Mouse (Mus musculus): ENCODE results near the gene Dynll2.
"Not testable (repeated sequence)": the region's sequence is repeated elsewhere in the genome, so short reads cannot be mapped to it uniquely, and the experiment has no call there.

Gene Dynll2

DNA sequence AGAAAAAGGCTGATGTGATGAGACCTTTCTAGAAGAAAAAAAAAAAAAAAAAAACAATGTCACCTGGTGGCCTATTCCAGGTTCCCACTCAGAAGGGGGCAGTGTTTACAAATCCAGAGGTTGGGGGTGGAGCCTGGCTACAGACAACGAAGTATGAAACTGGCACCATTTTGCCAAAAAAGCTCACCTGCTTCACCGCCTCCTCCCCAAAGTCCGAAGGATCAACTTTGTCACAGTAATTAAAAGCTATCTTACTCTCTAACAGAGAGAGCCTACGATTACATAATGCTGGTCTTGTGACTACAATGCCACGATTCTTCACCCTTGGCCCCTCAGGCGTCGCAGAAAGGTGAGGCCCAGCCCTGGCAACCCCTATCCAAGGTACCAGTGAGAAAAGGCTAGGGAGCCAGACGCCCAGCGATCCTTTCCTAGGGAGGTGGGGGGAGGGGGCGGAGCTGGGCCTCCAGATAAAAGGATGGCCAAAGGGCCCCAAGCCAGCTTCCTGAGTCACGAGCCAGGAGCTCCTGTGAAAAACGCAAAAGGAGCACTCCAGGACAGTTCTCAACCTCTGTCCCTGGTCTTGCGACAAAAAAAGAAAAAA is 1.1 kb downstream of the Dynll2 start:
- DNase-seq: peak; percentile 95

DNA sequence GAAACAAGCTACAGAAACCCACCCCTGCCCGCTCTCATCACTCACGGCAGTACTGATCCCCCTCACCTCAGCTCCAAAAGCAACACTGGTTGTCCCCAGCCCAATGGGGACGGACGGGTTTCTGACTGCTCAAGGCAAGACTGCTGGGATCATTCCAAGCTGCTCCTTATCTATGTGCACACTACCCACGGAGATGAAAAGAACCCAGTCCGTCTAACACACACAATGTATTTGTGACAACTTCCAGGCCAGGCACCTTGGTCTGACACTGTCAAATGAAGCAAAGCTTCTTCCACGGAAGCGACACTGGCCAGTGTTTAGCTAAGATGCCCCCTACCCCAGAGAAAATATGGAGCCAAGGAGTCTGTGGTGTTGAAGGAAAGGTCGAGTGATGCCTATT is 1.7 kb downstream of the Dynll2 start:
- no peak for DNase-seq

DNA sequence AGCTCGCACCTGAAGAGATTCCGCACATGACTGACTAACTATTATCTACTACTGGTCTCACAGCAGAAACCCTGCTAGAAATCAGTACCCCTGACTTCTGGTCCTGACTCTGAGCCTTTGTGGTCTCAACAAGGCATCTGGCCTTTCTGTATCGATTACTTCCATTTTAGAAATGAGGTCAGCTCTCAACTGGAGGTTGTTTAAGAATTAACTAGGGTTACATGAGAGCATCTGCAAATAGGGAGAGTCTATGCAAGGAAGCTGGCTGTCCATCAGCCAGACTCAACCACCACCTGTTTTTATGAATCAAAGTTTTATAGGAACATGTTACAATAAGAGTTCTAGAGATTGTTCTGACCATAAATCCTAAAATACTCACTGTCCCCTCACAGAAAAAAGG is 2.8 kb downstream of the Dynll2 start:
- peak; percentile 38 for DNase-seq

DNA sequence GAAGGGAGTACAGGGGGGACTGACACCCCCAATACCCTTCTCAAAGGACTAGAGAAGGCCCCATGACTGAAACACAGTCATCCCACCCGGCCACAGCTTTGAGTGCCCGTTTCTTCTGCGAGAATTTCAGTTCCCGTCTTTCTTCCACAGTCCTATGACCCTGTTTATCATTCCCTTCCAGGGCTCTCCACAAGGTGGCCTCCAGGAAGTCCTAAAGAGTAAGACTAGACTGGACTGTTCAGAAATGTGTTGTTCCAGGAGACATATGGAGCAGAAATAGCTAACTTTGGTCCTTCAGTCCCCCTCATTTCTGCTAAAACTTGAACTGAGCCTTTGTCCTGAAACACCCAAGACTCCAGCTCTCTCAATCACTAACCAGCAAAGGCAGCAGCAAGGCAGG is 8.4 kb downstream of the Dynll2 start:
- DNase-seq: no peak

DNA sequence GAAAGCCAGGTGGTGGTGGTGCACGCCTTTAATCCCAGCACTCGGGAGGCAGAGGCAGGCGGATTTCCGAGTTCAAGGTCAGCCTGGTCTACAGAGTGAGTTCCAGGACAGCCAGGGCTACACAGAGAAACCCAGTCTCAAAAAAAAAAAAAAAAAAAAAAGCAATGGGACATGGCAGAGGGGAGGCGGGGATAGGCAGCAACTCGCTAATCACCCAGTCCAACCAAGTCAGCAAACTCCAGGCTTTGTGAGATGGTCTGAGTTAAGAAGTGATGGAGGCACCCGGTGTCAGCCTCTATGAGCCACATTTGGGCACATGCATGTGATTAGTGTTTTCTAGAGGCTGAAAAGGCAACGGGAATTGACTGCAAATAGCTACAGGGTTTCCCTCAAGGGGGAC is 10.3 kb downstream of the Dynll2 start:
- not testable (repeated sequence) for DNase-seq

DNA sequence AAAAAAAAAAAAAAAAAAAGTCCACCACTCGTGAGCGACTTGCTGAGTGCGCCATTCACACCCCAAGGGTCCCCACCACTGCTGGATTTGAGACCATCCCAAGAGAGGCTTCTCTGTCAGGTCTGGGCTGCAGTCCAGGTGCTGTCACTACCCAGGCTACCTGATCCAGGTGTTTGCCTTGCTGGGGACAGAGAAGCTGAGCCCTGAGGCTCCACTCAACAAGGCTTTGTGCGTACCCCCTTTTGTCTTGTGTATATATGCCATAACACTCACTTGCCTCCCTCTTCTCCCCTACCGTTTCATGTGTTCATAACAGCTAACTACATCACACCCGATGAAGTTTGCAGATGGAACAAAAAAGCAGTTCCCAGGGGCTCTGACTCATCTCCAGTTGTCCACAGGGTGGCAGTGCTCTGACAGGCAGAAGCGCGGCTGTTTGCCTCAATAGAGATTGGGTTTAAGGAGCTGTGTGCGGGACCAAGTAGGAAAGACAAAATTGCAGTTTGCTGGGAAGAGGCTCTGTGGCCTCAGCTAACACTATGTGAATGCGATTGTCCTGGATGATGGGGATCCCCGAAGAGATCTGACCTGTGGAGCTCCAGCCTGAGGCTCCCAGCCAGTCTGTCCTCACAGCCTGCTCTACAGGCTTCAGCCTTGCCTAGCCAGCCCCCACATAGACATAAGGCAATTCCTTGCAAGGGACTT is 12.7 kb downstream of the Dynll2 start:
- DNase-seq: peak; percentile 68

DNA sequence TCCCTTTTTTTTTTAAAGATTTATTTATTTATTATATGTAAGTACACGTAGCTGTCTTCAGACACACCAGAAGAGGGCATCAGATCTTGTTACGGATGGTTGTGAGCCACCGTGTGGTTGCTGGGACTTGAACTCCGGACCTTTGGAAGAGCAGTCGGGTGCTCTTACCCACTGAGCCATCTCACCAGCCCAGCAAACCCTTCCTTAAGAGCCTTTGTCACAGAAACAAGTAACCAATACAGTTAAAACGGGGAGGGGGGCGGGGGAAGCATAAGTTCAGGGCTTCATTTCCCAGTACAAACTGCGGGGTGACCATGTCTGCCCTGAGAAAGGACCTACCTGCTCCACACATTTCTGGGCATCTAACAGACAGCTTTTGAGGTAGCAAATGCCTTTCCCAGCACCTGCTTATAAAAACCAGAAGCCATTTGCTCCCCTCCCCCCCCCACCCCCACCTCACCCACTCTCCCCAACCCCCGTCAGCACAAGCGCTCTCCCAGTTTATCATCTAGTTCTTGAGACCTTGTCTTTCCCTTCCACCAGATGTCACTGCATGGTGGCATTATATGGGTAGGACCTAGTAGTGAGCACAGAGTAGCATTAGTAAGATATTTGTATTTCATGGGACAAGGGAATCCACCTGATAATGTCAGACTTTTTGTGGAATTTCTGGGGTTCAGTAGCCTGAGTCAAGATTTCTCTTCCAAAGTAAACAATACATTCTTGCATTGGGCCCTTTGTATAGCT is 13.6 kb downstream of the Dynll2 start:
- DNase-seq: no peak

DNA sequence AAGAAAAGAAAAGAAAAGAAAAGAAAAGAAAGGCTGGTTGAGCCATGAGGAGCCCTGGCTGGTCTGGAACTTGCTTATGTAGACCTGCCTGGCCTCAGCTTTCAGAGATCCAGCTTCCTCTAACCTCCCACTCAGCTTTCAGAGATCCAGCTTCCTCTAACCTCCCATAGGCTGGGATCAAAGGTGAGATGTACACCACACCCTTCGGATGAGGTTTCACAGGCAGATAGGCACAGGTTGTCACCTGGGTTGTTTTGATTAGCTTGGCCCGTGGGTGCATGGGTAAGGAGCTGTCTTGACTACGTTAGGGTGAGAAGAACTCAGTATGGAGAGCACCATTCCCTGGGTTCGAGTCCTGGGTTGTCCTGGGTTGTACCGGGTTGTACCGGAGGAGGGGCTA is 14.5 kb downstream of the Dynll2 start:
- no peak for DNase-seq

DNA sequence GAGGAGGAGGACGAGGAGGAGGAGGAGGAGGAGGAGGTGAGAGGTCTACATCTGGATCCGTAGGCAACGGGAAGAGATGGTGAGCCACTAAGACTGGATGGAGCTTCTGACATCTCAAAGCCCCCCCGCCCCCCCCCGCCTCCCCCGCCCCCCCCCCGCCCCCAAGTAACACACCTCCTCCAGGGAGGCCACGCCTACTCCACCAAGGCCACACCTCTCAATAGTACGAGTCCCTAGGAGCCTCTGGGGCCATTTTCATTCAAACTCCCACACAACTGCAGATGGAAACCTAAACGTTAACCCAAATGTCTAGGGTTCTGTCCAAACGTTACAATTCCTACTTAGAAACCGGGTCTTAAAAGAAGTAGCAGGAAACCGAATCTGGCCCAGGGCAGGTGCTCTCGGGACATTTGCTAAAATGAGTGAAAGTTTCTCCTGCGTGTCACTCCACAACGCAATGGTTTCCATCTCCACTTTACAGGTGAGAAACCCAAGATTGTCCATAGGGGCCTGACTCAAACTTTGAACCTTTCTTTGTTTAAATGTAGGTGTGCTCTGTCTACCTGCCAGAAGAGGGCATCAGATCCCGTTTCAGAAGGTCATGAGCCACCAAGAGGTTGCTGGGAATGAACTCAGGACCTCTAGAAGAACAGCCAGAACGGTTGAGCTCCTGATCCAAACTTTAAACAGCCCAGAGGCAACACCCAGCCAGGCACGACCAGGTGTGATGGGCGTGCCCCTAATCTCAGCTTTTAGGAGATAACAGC is 18.8 kb downstream of the Dynll2 start:
- DNase-seq: no peak

DNA sequence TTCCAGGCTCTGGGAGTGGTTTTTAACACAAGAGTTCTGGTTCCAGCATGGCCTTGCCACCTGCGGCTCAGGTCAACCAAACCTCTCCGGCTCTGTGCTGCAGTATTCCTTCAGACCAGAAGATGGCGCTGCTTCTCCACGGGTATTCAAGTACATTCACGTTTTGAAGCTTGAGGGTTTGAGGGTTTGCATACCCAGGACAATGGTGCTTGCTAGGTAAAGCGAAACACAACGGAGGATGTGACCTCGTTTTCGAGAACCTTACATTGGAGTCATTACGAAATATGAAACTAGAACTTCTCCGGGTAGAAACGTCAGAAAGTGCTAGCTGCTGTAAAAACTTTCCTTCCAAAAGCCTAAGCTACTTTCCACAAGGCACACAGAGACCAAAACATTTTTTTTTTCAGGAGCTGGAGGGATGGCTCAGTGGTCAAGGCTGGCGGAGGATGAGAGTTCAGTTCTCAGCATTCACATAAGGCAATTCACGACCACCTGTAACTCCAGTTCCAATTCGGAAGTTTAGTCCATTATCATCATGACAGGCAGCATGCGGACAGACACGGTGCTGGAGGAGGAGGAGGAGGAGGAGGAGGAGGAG is 19.5 kb downstream of the Dynll2 start:
- DNase-seq: peak; percentile 93

DNA sequence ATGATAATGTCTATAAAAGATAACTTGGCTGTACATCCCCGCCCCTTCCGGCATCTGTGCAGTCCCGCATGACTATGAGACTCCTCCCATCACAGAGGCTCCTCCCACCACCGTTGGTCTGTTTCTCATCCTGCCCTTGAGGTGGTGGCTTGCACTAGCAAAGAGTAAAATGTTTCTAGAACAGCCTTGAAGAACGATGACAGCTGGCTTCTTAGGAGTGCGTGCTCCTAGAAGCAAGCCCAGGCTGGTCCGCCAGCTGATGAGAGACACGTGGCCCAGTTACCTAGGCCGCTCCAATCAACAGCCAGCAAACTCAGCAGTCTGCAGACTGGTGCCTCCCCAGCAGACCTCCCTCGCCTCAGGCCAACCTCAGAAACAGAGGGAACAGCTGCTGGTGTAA is 21.1 kb downstream of the Dynll2 start:
- no peak for DNase-seq

DNA sequence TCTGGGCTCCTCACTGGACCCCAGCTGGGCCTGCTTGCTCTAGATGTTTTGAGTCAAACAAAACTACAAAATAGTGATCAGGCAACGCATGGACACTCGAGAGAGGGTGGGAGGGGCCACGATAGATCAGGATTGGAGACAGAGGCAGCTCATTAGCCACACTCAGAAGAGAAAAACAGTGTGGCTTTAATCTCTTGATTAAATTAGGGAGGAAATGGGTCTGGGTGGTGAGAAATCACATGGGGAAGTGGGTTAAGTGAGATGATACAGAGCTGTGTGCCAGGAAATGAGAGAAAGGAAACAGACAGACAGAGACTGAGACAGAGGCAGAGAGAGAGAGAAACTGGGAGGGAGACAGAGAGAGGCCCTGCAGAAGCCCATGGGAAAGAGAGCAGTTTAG is 22.0 kb downstream of the Dynll2 start:
- no peak for DNase-seq

DNA sequence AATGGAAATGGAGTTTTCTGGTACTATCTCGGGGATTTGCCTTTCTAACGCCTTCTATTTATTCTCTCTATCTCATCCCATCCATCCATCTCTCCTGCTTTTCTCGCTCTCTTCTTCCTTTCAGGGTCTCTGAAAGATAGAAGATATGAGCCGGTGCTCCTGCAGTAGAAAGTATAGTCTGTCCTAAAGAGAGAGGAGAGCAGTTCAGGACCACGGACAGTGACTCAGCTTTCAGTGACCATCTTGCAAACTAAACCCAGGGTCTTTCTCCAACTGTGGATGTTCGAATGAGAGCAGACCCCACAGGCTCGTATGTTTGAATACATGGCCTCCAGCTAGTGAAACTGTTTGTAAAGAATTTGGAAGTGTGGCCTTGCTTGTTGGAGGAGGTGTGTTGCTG is 30.3 kb downstream of the Dynll2 start:
- no peak for DNase-seq

DNA sequence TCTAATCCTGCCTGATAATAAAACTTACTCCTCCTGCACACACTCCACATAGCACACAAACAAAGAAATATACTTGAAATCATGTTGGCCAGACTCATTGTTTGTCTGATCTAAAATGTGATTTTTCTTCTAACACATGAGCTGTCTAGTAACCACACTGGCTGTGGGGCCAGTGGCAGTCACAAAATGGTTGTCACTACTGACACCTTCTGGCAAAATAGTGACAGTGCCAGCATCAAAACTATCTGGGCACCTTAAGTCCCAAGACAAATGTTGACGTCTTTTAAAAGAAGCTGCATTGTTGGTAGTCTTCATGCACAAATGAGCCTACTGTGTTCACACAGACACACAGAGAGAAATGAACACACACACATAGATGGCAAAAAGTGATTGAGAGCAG is 32.2 kb downstream of the Dynll2 start:
- no peak for DNase-seq

DNA sequence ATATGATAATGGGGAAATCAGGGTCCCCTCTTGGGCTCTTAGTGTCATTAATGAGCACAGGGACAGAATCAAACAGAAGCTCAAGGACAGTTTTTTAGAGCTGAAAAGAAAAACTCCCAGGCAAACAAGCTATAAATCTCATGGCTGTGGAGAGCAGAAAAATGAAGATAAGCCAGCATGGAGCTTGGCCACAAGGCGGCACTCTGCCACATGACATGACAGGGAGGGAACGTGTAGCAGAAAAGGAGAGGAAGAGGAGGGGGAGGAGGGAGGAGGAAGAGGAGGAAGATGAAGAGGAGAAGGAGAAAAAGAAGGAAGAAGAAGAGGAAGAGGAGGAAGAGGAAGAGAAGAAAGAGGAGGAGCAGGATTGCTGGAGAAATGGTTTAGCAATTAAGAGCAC is 37.3 kb downstream of the Dynll2 start:
- no peak for DNase-seq

DNA sequence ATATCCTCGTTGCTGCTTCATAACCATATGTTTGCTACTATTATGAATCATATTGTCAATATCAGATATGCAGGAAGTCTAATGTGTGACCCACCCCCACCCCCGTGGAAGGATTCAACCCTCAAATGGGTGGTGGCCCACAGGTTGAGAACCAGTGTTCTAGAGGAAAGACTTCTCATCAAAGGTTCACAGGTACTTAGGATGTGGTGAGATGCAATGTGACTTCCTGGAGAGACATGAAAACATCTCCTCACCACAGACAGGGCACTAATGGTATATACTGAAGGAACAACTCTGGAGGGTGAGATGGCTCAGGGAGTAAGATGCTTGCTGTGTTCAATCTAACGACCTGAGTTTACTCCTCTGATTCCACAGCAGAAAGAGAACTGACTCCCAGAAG is 51.9 kb downstream of the Dynll2 start:
- no peak for DNase-seq

DNA sequence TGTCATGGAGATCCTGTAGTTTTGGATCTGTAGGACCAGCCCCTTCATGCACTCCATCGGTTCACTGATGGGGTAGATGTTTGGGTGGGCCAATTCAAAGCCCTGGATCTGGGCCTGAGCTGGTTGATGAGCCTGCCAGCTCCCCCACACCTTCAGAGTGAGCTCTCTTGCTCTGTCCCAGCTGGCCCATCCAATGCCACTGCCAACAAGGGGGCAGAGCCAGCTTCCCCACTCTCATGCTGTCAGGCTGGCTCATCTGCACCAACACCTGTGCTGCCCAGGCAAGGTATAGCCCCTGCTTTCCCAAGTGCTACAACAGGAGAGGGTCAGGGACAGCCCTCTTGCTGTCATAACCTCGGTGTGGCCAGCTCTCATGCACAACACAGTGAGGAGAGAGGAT is 53.6 kb downstream of the Dynll2 start:
- DNase-seq: no peak

DNA sequence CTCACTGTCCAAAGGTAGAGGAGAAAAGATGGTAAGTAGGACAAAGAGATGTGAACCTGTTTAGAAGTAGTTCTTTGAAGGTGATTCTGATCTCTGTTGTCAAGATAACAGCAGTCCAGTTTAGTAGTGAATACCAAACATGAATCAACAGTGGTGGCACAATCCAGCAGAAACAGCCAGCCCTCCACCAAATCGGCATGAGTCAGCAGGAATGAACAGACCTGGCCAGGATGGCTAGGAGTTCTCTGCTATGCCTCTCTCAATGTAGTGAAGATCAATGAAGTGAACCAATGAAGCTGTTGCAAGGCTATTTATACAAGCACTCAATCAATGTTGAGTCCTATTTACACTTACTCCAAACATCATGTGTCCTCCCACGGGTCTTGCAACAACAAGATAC is 57.0 kb downstream of the Dynll2 start:
- no peak for DNase-seq

Data from kidney, adult 9 months (tissue).